Mouse (Mus musculus) cerebellum, postnatal 14 days (tissue): ENCODE results near the gene Gm7257.

Experiments used
- DNase-seq, 2 experiments: peaks; one replicate each; pipeline ENCODE4 v3.0.0; 2021; ENCODE audit warnings: mixed read lengths in 2 of 2

Gene Gm7257

DNA sequence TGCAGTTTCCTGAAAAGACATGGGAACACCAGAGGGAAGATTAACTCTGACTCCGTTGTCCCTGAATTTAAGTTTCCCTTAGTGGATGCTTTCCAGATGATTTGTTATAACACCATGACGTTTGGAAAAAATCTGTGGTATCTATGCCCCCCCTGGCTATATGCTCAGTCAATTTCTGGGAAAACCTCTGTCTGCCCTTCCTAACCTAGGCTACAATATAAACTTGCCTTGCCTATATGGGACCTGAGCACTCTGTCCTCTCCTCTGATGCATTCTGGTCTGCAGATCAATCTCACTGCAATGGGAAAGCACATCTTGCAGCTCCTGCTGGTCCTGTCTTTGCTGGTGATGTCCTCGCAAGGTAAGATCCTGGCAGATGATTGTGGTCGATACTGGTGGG, at the start of gene Gm7257:
Gm7257 (plus strand) TSS at position 301 of the 400 bp plus-strand sequence.
- no peak for DNase-seq

DNA sequence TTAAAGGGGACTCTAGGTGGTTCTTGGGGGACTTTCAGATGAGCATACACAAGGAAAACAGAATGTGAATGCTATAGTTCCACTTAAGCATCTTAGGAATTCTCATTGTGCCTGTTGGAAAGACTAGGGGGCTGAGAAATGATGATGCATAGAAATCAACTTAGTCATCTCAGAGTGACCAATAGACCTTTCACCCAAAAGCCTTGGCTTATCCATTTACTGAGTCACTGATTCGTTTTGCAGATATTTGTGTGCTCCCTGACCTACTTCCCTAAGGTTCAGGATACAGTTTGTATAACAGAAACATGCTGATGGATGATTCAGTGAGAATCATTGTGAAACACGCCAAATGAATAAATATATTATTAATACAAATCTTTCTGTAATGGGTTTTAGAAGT, 28.7 kb upstream of the Gm7257 start:
- DNase-seq, result no peak

DNA sequence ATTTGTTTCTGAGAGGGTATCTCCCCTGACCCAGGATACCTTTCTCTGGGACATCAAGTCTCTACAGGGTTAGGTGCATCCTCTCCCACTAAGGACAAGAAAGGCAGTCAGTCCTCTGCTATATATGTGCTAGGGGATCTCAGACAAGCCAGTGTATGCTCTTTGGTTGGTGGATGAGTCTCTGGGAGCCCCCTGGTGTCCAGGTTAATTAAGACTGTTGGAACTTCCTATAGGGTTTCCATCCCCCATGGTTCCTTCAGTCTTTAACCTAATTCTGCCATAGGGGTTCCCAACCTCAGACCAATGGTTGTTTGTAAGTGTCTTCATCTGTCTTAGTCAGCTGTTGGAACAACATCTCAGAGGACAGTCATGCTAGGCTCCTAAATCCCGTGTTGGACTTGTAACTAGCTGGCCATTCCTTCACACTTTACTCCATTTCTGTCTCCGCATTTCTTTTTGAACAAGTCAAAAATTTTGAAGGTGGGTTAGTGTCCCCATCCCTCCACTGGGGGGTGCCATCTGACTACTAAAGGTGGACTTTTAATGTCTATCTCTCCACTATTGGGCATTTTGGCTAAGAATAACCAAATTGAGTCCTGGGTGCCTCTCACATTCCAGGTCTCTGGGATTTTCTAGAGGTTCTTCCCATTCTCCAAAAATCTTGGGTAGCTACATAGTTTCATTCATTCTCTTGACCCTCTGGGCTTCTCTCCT, 3.5 kb downstream of the Gm7257 start:
- DNase-seq, result peak in 1 of 2 experiments; percentile 1

DNA sequence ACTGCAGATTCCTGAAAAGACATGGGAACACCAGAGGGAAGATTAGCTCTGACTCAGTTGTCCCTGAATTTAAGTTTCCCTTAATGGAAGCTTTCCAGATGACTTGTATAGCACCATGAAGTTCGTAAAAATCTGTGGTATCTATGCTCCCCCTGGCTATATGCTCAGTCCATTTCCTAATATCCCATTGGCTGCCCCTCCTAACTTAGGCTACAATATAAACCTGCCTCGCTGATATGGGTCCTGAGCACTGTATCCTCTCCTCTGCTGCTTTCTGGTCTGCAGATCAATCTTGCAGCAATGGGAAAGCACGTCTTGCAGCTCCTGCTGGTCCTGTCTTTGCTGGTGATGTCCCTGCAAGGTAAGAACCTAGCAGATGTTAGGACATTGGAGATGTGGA, 43.7 kb downstream of the Gm7257 start, which contains the start of gene Gm9513:
Gm9513 (plus strand) TSS at position 301 of the 400 bp plus-strand sequence.
- no peak for DNase-seq
